Mouse (Mus musculus): ENCODE measurements around the gene Bdh1. TPM values are rescaled to one million over a fixed set of nuclear protein-coding genes. Genes with fewer than 3 reads are reported as not detected.

Bdh1 gene
- polyA plus RNA-seq, 1 experiment = 186 TPM

DNA sequence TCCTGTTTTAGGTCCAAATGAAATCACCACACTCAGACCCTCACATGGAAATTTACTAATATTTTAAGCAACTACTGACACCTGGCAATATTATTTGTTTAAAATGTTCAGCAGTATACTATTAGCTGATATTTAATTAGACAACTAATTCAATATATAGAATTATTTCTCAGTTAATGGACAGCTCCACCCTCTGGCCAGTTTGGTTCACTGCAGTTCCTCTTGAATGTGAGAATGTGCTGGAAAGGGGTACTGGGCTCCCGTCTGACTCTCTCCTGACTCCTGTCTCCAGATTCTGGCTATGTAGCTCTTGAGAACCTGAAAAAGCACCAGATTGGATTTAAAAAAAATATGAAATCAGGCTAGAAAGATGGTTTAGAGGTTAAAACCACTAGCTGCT, 17.0 kb upstream of the Bdh1 start:
- WGBS = 74% methylated on average over 1 of the region's 1 CpGs
- no peak for TF ChIP-seq POLR2A (IDR thresholded peaks at IDR 0.05; ENCODE audit: borderline replicate concordance, insufficient read depth, low read length)
- TF ChIP-seq CTCF (IDR thresholded peaks at IDR 0.05; ENCODE audit: borderline replicate concordance, insufficient read depth, low read depth, low read length) = no peak
- Histone ChIP-seq H3K4me1 (ENCODE audit: control insufficient read depth, insufficient read depth, low read length) (no peaks in the 10 kb centered on the region), H3K4me3 (replicated peaks; ENCODE audit: insufficient read depth, low read depth, low read length) (no peak overlapping the region), H3K27me3 (ENCODE audit: control insufficient read depth, insufficient read depth, low read length) (no peaks in the 10 kb centered on the region), H3K27ac (ENCODE audit: insufficient read depth, low read length) (no peak overlapping the region)
- DNase-seq = no peak

DNA sequence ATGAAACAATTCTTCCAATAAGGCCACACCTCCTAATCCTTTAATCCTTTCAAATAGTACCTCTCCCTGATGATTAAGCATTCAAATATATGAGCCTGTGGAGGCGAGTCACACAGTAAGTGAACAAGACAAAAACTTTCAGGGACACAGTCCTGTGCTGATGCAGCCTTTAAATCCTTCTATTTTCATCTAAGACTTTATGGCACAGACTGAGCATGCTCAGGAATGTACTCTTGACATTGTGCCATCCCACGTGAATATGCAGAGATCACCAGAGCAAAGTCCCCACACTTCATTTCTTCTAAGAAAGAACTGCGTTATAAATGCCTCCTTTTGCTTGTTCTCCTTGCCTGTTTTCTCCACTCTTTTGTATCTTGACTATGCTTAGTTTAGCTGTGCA, 14.2 kb upstream of the Bdh1 start:
- TF ChIP-seq CTCF (IDR thresholded peaks at IDR 0.05; ENCODE audit: borderline replicate concordance, insufficient read depth, low read depth, low read length) (no peak), POLR2A (IDR thresholded peaks at IDR 0.05; ENCODE audit: borderline replicate concordance, insufficient read depth, low read length) (no peak)
- no peak for DNase-seq
- no peak overlapping the region for H3K27ac ChIP-seq (ENCODE audit: insufficient read depth, low read length)
- H3K4me1 ChIP-seq (ENCODE audit: control insufficient read depth, insufficient read depth, low read length) = no peaks in the 10 kb centered on the region
- 80% methylated on average over 3 of the region's 3 CpGs for WGBS
- no peaks in the 10 kb centered on the region for H3K27me3 ChIP-seq (ENCODE audit: control insufficient read depth, insufficient read depth, low read length)
- no peak overlapping the region for H3K4me3 ChIP-seq (replicated peaks; ENCODE audit: insufficient read depth, low read depth, low read length)

DNA sequence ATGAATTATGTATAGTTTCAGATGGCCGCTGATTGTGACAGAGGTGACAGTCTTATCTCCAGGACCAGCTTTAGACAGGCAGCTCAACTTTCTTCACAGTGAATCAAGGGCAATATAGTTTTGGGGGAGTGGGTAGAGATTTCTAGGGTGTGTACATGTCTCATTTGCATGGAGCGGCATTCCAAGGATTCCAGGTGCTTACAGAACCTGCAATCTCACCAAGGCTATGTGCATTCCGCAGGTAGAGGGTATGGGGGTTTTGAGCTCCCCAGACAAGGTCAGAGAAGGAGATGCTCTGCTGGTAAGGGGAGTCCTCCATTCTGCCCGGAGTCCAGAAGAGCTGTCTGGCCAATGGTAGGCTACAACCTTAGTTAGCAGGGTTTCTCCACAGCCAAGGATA, 11.1 kb upstream of the Bdh1 start:
- Histone ChIP-seq H3K4me1 (ENCODE audit: control insufficient read depth, insufficient read depth, low read length) (no peaks in the 10 kb centered on the region), H3K27me3 (ENCODE audit: control insufficient read depth, insufficient read depth, low read length) (no peaks in the 10 kb centered on the region), H3K4me3 (replicated peaks; ENCODE audit: insufficient read depth, low read depth, low read length) (no peak overlapping the region), H3K27ac (ENCODE audit: insufficient read depth, low read length) (no peak overlapping the region)
- TF ChIP-seq POLR2A (IDR thresholded peaks at IDR 0.05; ENCODE audit: borderline replicate concordance, insufficient read depth, low read length) (no peak), CTCF (IDR thresholded peaks at IDR 0.05; ENCODE audit: borderline replicate concordance, insufficient read depth, low read depth, low read length) (no peak)
- no peak for DNase-seq
- WGBS = 75% methylated on average over 4 of the region's 4 CpGs

DNA sequence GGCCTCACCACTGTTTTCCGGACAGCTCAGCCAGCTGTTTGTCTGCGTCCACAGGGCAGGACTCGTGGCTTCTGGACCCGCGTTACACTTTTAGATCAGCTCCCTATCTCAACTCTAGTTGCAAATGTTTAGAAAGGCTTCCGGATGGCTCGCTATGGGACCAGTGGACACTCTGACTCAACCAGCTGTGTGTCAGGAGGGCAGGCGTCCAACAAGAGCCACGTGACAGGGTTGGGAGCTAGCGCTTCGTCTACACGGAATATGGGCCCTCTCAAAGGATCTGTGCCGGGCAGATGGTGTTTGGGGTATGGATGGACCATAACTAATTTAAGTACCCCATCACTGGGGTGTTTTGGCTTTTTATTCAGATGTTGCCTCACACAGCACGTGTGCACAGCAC, 9.8 kb upstream of the Bdh1 start:
- 21% methylated on average over 14 of the region's 14 CpGs for WGBS
- no peak overlapping the region for H3K4me3 ChIP-seq (replicated peaks; ENCODE audit: insufficient read depth, low read depth, low read length)
- no peak overlapping the region for H3K27ac ChIP-seq (ENCODE audit: insufficient read depth, low read length)
- TF ChIP-seq CTCF (IDR thresholded peaks at IDR 0.05; ENCODE audit: borderline replicate concordance, insufficient read depth, low read depth, low read length) (no peak), POLR2A (IDR thresholded peaks at IDR 0.05; ENCODE audit: borderline replicate concordance, insufficient read depth, low read length) (no peak)
- no peaks in the 10 kb centered on the region for H3K4me1 ChIP-seq (ENCODE audit: control insufficient read depth, insufficient read depth, low read length)
- H3K27me3 ChIP-seq (ENCODE audit: control insufficient read depth, insufficient read depth, low read length) = no peaks in the 10 kb centered on the region
- DNase-seq = no peak

DNA sequence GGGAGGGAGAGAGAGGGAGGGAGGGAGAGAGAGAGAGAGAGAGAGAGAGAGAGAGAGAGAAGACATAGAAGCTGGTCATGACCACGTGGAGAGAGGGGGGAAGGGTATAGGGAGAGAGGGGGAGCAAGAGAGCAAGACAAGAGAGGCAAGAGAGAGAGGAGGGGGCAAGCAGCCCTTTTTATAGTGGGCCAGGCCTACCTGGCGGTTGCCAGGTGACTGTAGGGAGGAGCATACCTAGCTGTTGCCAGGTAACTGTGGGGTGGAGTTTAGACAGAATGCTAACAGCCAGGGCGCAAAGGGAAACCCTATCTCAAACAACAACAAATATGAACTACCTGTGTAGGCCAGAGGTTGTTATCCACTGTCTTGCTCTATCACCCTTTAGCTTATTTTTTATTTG, 8.3 kb upstream of the Bdh1 start:
- H3K27ac ChIP-seq (ENCODE audit: insufficient read depth, low read length) = no peak overlapping the region
- DNase-seq = no peak
- no peaks in the 10 kb centered on the region for H3K4me1 ChIP-seq (ENCODE audit: control insufficient read depth, insufficient read depth, low read length)
- H3K27me3 ChIP-seq (ENCODE audit: control insufficient read depth, insufficient read depth, low read length) = no peaks in the 10 kb centered on the region
- TF ChIP-seq CTCF (IDR thresholded peaks at IDR 0.05; ENCODE audit: borderline replicate concordance, insufficient read depth, low read depth, low read length) = no peak
- no peak overlapping the region for H3K4me3 ChIP-seq (replicated peaks; ENCODE audit: insufficient read depth, low read depth, low read length)
- WGBS = 70% methylated on average over 3 of the region's 3 CpGs

DNA sequence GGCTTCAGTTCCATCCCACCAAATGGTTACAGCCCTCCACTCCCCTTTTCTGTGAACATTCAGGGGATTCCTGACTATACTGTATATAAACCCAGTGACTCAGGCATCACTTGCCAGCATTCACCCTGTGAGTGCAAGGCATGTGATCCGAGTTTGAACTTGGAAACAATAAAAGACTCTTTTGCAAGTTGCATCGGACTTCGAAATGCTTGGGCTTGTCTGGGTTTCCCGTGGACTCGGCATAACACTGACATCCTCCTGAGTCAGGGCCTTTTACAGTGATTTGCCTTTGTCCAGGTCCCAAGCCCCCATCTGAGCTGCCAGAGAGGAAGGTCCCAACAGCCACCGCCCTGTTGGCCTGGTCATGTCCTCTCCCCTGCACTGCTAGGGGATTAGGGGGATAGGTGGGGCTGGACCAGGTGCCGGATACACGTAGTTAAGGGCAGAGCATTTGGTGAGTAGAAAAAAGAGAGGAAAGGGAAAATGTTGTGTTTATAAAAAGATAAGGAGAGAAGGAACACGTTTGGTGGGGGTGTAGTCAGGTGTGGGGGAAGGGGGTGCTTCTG, 6.1 kb upstream of the Bdh1 start:
- no peaks in the 10 kb centered on the region for H3K4me1 ChIP-seq (ENCODE audit: control insufficient read depth, insufficient read depth, low read length)
- WGBS = 61% methylated on average over 9 of the region's 9 CpGs
- H3K27me3 ChIP-seq (ENCODE audit: control insufficient read depth, insufficient read depth, low read length) = no peaks in the 10 kb centered on the region
- DNase-seq = no peak
- TF ChIP-seq POLR2A (IDR thresholded peaks at IDR 0.05; ENCODE audit: borderline replicate concordance, insufficient read depth, low read length) (no peak), CTCF (IDR thresholded peaks at IDR 0.05; ENCODE audit: borderline replicate concordance, insufficient read depth, low read depth, low read length) (no peak)
- no peak overlapping the region for H3K4me3 ChIP-seq (replicated peaks; ENCODE audit: insufficient read depth, low read depth, low read length)
- H3K27ac ChIP-seq (ENCODE audit: insufficient read depth, low read length) = no peak overlapping the region

DNA sequence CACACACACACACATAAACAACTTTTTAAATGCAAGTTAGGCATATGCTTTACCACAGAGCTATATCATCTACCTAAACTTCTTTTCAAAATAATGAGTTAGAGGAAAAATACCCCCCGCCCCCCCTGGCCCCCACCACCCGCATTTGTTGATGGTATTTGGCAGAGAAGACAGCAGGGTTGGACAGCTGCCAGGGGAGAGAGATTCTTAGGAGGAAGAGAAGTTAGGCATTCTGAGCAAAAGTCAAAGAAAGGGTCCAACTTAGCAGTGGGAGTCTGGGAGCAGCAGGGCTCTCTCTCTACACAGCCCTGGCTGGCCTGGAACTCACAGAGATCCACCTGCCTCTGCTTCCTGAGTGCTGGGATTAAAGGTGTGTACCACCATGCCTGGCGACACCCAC, 3.4 kb upstream of the Bdh1 start:
- Histone ChIP-seq H3K27me3 (ENCODE audit: control insufficient read depth, insufficient read depth, low read length) (no peaks in the 10 kb centered on the region), H3K4me3 (replicated peaks; ENCODE audit: insufficient read depth, low read depth, low read length) (no peak overlapping the region), H3K27ac (ENCODE audit: insufficient read depth, low read length) (no peak overlapping the region), H3K4me1 (ENCODE audit: control insufficient read depth, insufficient read depth, low read length) (no peaks in the 10 kb centered on the region)
- TF ChIP-seq POLR2A (IDR thresholded peaks at IDR 0.05; ENCODE audit: borderline replicate concordance, insufficient read depth, low read length) (no peak), CTCF (IDR thresholded peaks at IDR 0.05; ENCODE audit: borderline replicate concordance, insufficient read depth, low read depth, low read length) (no peak)
- DNase-seq = no peak
- WGBS = 48% methylated on average over 3 of the region's 3 CpGs

DNA sequence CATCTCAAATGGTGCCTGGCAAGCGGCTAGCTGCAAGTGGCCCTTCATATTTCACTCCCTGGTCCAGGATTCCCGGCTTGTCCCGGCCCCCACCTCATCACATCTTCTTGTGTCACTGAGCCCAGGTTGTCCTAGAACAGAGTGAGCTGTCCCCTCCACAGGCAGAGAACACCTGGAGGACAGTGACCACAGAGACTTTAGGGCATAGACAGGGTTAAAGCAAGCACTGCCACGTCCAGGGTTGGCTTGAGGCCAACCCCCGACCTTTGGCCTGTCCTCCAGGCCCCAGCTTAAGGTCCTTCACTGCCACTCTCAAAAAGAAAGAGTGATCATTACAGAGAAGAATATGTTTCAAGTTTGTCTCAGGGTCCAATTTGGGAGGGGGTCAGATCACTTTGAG, 2.6 kb upstream of the Bdh1 start:
- Histone ChIP-seq H3K4me1 (ENCODE audit: control insufficient read depth, insufficient read depth, low read length) (no peaks in the 10 kb centered on the region), H3K4me3 (replicated peaks; ENCODE audit: insufficient read depth, low read depth, low read length) (no peak overlapping the region), H3K27ac (ENCODE audit: insufficient read depth, low read length) (no peak overlapping the region), H3K27me3 (ENCODE audit: control insufficient read depth, insufficient read depth, low read length) (no peaks in the 10 kb centered on the region)
- WGBS = 46% methylated on average over 5 of the region's 5 CpGs
- TF ChIP-seq POLR2A (IDR thresholded peaks at IDR 0.05; ENCODE audit: borderline replicate concordance, insufficient read depth, low read length) (no peak), CTCF (IDR thresholded peaks at IDR 0.05; ENCODE audit: borderline replicate concordance, insufficient read depth, low read depth, low read length) (no peak)
- DNase-seq = no peak

Data from cerebellum, adult 2 months (tissue).